Mouse (Mus musculus): ENCODE results near the gene Cdhr4.

GRCm38 (mm10) chr9:108035331-108036156 is 43.2 kb downstream of the Cdhr4 start:
- TF ChIP-seq CTCF (IDR thresholded peaks at IDR 0.05; ENCODE audit: borderline replicate concordance, control insufficient read depth, extremely low read depth, insufficient read depth, low read length, poor library complexity) (no peak), POLR2A (IDR thresholded peaks at IDR 0.05; ENCODE audit: control insufficient read depth, extremely low read depth, insufficient read depth, low read length, poor library complexity) (no peak)

Measured in thymus, adult 2 months (tissue).